Mouse (Mus musculus) embryo, embryonic 11 days (tissue): ENCODE data around the gene Kpna4.

ENCODE experiments used
- DNase-seq: peaks from one replicate; pipeline ENCODE4 v3.0.0-alpha.2; 2015

Gene Kpna4

DNA sequence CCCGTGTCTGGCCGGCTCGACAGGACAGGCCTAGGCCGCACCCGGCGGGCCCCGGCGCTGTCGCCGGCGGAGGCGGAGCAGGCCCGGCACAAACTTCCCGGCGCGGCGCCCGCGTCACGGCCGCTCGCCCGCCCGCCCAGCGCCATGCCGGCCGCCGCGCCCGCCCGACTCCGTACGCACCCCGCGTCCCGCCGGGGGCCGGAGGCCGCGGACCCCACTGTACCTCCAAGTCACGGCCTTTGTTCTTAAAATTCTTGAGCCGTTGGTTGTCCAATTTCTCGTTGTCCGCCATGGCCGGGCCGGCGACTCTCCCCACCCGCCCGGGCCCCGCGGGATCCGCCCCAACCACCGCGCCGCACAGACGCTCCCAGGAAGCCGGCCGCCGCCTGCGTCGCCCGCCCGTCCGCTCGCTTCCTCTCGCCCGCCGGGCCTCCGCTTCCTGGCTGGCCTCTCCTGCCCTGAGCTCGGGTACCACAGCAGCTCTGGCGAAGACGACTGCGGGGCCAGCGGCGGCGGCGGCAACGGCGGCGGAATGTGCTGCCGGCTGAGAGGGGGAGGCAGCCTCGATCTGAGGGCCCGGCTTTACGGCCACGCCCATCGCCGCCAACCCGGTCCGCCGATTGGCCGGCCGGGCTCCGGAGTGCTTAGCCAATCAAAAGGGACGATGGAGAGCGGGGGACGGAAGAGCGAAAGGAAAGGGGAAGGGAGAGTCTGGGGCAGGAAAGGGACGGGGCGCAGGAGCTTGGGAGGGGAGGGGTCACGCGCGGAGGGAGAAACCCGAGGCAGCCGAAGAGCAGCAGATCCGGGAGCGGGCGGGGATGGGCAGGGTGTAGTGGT lies at the start of gene Kpna4:
Gene Kpna4, minus strand, starts transcription at position 605 of the 837 bp plus-strand sequence.
- DNase-seq: peak; percentile 97

DNA sequence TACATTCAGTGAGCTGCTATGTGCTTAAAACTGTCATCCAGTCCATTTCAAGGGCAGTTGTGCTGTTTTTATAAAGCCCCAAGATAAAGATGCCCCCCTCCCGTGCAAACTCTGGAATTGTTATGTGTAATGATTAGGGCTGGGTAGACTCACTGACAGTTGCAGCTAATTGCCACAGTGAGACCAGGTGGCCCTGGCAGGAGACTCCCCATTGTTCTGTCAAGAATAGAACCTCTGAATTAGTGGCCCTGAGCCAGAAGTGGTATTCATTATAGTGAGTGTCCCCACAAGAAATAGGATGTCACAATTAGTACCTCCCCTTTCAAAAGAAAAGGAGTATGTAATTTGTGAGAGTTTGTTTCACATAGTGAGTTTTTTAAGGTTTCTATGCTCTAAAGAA lies 48.3 kb upstream of the Kpna4 start:
- DNase-seq: no peak

DNA sequence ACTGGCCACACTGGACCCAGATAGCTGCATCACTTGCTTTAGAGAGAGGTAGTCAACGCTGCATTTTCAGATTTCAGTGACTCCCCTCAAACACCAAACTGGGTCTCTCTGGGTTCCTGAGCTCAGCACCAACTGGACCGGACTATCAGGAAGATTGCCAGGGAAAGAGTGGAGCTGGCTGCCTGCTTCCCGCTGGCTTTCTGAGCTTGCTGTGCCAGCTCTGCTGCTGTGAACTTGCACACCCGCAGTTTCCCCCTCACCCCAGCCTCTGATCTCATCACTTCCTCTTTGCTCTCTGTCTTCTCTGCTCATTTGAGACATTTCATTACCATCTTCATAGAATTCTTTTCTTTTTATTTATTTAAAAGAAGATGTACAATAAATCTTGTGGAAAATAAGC lies 44.2 kb upstream of the Kpna4 start:
- no peak for DNase-seq

DNA sequence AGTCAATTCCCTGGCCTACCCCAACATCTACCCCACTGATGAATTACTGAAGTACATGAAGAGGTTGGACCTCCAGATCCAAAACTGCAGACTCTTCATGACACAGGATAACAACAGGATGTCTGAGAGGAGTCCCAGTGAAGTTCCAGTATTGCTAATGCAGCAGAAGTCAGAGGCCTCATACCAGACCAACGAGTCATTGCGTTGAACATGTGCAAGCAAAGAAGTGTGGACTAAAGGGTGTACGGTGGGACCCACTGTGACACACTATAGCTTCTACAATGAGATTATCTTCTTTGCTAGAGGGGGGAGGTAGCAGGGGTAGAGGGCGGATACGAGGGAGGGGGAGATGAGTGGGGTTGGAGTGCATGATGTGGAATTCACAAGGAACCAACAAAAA lies 42.9 kb upstream of the Kpna4 start:
- DNase-seq: no peak

DNA sequence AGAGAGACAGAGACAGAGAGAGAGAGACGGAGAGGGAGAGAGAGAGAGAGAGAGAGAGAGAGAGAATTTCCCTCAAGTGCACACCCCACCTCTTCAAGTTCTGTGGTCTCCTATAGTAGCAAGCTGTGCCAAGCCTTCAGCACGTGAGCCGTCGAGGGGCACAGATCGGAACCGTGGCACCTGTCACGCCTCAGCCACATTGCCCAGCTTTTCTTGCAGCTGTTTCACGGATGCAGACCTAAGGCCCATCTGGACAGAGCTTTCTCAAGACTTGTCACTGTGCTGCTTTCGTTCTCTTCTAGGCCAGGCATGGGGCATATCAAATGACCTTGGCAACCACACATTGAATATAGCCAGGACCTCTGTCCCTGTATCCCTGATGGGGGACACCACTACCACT lies 41.8 kb upstream of the Kpna4 start:
- DNase-seq: no peak

DNA sequence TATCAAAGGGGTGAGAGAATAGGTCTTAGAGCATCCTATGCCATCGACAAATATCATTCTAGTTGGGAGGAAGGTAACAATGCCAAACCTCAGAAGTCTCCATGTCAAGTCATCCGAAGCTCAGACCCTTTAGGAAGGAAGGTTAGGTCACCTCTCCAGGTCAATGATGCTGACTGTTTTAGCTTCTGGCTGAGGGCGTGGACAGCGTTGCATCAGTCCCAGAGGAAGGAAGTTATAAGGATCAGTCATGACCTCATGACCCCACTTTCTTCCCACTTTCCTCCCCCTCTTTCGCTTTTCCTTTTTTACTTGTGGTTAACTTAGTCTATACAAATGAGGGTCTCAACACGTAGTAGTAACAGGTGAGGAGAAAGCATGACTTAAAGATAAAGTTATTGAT lies 36.1 kb upstream of the Kpna4 start:
- DNase-seq: no peak

DNA sequence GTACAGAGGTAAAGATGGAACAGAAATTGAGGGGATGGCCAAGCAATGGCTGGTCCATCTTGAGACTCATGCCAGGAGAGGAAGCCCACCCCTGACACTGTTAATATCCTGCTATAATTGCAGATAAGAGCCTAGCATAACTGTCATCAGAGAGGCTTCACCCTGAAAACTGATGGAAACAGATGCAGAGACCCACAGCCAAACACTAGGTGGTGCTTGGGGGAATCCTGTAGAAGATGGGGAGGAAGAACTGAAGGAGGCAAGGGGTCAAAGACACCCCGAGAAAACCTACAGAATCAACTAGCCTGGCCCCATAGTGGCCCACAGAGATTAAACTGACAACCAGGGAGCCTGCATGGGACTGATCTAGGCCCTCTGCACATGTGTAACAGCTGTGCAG lies 33.5 kb upstream of the Kpna4 start:
- no peak for DNase-seq

DNA sequence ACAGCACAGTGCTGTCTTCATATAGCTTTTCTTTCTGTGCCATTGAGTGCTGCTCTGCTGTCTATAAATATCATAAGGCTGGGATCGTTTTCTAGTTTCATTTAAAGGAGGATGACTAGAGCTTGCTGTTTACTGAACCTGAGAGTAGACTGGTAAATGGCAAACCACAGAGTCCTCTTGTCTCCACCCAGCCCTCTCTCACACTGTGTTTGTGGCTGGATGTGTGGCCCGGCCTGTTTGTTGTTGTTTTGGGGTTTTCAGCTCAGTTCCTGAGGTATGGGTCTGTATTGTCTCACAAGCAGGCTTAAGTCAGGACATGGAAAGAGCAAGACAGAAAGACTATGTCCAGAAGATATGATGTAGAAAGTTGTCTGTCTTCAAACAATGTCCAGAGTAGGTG lies 32.6 kb upstream of the Kpna4 start:
- DNase-seq: no peak

DNA sequence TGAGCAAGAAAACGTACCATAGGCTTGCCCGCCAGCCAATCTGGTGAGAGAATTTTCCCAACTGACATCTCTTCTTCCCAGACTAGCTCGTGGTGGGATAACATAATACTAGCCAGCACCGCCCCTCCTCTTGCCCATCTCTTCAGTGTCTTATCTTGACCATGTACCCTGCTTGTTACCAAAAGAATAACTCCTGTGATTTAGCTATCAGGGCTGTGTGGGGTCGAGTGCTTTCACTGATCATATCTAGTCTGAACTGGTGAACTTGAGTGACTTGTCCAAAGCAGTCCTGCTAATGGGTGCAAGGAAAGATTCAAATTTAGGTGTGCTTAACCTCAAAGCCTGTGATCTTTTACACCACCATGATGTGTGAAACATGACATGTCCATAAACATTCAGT lies 31.0 kb upstream of the Kpna4 start:
- no peak for DNase-seq

DNA sequence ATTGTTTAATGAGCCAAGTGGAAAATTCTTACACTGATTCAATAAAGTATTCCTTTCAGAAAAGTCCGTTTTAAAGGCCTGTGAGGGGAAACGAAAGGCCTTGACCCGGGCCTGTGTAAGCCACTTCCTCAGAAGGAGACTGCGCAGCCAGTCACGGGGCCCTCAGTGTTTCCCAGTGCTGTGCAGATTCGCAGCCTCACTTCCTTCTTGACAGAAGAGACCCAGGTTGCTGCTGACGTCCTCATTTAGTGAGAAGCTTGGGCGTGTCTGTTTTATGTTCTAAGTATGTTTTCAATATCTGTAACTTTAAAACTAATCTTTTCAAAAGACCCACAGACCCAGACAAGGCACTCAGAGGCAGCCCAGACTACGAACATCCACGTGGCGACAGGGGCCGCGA lies 29.6 kb upstream of the Kpna4 start:
- DNase-seq: no peak

DNA sequence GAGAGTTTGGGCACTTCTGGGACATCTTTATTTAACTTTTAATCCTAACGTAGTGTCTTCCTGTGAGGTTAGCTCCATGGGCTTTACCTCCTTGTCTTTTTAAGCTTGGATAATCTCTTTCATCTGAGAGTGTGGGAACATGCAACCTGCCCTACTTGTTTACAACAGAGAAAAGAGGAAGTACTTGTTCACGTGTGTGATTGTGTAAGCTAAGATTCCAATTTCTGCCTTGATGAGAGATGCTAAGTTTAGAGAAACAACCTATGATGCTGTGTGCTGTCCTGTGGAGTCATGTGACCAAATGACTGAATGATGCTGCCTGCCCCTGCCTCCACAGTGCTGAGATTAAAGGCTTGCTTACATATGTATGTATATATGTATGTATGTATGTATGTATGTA lies 27.8 kb upstream of the Kpna4 start:
- DNase-seq: no peak

DNA sequence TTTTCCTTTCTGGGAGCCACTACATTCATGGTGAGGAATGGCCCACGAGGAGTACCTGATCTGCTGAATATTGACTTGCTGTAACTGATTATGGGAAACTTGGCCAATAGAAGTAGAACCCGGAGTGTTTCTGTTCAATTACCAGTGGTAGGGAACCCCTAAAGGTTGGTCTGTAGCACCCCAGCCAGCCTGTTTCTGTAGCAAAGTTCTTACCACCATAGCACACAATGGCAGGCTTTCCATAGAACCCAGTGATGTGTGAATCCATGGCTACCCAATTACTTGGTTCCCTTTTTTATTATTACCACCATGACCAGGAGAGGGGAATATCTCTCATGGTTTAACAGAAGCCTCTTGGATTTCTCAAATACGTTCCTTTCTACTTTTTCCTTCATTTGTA lies 24.0 kb upstream of the Kpna4 start:
- no peak for DNase-seq

DNA sequence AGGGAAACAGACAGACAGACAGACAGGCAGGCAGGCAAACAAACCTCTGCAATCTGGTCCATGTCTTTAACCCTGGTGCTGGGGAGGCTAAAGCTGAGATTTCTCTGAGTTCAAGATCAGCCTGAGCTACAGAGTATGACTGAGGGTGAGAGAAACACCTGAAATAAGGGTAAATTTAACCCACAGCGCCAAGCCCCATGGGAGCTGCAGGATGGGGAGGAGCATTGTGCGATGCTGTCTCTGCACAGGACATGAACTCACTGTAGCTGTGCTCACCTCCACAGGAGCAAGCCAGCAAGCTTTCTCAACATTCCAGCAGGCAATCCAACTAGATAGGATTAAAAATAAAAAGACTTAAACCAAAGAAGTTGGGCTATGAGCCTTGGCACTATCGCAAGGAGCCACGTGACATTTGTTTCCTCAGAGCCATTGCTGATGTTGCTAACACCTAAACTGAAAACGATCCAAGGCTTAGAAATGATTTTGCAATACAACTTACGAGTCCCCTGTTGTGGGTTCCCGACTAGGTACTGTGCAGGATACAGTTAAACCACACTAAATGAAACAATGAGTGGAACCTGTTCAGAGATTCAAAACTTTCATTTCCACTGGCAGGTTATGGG lies 15.6 kb upstream of the Kpna4 start:
- DNase-seq: no peak

DNA sequence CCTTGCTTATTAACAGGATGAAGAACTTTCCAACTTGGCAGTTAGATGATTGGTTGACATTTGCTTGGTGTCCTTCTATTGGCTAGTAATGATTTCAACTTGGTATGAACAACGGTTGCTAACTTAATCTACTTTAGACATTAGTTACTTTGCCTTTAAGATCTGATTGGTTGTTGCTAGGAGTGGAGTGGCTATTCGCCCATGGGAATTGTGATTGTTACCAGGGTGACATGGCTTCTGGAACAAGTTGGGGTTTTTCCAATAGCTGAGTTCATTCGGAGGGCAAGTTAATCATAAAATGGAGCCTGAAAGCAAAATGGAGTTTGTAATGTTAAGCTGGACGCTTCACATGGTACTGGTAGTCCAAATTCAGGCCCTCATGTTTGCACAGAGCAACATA lies 13.9 kb upstream of the Kpna4 start:
- DNase-seq: no peak

DNA sequence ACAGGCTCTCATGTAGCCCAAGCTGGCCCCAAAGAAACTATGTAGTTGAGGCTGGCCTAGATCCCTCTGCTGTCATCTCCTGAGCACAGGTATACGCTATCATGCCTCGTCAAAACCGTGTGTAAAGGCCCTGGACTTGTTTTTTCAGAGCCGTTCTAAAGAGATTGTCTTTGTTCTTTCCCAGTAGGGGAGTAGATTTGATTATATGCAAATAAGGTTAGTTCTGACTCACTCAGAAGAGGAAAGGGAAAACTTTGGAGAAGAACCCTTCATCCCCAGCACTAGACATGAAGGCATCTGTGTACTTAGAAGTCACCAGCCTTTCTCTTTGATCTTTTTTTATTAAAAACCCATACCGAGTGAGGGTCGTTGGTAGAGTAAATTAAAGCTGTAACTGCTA lies 9.1 kb upstream of the Kpna4 start:
- DNase-seq: no peak

DNA sequence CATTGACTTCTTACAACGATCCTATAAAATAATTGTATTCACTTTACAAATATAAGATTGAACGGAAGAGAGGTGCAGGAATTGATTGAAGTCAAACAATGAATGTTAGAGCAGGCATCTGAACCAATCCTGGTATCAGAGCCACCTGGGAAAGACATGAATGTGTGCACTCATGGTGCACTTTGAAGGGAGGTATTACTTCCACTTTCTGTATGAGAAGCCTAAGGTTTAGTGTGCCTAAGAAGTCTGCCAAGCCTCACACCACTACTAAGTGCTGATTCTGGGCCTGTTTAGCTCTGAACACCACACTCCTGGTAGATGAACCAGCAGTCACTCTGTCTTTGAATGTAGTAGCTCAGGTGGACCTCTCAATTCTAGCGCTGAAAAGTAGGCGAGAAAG lies 4.1 kb upstream of the Kpna4 start:
- DNase-seq: no peak

DNA sequence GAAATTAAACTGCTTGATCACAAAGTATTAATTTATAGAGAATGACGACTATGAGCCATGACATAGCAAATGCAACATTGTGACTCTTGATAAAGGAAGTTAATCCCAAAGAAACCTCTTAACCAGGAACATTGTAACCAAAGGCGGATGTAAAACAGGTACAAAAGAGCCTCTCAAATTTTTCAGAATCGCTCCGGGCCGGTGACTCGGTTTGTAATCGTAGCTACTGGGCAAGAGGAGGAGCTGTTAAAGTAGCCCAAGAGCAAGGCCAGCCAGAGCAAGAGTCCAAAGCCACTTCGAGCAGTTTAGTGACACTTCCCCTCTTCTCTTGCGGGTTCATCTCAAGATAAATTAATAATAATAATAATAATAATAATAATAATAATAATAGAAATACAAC lies 780 bp upstream of the Kpna4 start:
- peak; percentile 33 for DNase-seq

DNA sequence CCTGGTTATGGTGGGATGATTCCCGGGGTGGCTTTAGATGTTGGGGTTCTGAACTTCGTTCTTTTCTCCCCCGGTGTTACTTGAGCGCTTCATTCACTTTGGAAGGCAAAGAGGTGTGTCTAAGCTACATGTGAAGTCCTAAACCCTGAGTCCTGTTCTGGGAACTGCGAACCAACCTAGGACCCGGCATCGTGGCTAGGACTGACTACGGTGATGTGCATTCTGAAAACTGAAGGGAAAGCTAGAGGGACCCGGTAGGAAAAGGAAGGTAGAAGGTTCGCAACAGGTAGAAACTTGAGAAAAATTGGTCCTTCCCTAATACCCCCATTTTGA lies 399 bp upstream of the Kpna4 start:
- DNase-seq: no peak

DNA sequence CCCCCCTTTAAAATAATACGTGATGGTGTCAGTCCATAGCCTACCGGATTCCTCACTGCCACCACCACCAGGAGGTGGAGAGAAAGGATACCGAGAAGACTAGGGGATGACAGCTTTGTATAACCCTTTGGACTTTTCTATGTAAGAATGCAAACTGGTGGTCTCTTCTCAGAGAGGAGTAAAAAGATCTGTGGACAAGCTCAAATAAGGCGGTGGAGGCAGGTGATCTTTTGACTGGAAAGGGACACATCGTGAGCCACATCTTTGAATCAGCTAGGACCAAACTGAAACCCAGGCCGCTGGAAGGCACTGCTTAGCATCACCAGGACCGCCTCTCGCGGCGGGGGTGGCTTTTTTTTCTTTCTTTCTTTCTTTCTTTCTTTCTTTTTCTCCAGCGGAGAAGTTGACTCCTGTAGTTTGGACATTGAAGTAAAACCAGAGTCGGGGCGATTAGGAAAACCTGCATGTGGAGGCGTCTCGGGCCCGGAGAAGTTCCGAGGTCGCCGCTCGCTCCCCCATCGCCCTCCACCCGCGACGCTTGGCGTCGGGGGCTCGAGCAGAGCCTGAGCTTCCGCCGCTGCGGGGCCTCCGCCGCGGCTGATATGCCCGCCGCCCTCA lies 913 bp downstream of the Kpna4 start:
- peak; percentile 63 for DNase-seq

DNA sequence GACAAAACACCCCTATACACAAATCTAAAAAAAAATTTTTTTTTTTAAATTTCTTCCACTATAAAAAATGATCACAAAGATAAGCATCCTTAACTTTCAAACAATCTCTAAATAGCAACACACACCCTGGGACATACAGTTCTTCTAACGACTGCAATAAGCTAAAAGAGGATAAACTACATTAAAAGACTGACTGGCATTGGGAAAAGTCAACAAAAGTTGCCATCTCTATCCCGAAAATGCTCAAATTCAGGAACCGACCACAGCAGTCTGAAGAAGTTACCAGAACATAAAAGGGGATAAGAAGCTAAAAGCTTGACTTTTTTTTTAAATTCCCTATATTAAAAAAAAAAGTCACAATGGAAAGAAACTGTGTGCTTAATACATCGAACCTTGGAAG lies 1.5 kb downstream of the Kpna4 start:
- DNase-seq: no peak

DNA sequence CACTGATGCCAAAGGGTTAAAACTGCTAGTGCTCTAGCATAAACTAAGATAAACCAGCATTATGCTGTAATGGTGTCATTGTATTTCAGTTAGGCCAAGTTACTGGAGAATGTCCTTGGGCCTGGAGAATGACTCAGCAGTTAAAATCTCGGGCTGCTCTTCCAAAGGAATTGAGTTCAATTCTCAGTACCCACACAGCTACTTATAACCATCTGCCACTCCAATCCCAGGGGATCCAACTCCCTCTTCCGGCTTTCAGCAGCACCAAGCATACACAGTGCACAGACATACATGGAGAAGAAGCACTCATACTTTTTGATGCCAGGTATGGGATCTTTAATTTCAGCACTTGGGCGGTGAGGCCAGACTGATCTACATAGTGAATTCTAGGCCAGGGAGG lies 8.1 kb downstream of the Kpna4 start:
- DNase-seq: peak; percentile 17

DNA sequence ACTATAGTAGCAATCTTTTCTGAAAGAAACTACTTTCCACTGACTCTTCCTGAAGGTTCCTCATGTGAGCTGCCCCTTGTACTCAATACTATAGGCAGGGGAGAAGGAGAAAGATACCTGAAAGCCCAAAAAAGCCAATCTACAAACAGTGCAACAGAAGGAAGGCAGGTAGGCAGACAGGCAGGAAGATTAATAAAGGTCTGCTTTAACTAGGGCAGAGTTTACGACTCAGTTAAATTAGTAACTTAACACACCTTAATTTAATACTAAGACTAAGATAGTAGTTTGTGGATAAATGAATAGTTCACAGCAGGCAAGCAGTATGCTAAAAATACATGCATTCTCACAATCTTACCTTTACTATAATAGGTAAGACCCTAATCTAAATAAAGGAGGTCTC lies 12.2 kb downstream of the Kpna4 start:
- DNase-seq: no peak

DNA sequence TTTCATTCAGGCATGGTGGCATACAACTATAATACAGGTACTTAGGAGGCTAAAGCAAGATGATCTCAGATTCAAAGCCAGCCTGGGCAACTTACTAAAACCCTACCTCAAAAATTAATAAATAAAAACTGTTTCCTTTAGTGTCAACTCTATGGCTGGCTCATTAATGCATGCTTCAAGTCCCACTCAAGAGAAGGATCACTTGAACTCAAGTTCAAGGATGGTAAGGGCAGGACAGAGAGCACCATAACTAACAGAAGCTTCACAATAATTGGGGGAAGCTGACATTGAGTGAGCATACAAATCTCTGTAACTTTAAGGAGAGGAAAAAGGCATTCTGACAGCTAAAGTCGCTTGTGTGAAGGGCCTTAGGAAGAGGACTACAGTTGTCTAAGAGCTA lies 13.0 kb downstream of the Kpna4 start:
- no peak for DNase-seq

DNA sequence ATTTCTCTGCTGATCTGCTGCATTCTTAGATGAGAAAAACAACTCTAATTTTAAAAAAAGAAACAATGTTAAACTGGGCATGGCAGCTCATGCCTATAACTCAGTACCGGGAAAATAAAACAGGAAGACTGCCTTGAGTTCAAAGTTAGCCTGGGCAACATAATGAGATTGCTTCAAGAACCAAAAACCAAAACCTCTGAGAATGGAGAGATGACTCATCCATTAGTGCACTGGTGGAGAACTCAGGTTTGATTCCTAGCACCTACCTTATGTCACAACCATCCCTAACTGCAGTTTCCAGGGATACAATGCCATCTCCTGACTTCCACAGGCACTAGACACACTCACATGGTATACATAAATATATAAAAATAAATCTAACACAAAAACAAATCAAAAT lies 17.8 kb downstream of the Kpna4 start:
- DNase-seq: no peak

DNA sequence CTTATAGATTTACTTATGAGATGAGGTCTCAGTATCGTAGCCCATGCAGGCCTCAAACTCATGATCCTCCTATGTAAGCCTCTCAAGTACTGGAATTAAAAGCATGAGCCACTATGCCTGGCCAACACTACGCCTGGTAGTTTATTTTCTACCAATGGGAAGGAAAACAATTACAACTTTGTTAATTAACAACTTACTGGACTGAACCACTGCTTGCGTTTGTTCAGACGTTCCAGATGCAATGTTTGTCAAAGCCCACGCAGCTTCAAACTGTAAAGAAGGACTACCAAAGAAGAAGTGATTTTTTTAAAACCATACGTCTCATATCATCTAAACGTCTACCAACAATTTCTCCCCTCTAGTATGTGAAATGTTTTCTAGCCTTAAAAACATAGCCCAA lies 32.5 kb downstream of the Kpna4 start:
- no peak for DNase-seq
